Mouse (Mus musculus): ENCODE results near the gene Olfr672. TPM values are rescaled to one million over a fixed set of nuclear protein-coding genes. Genes with fewer than 3 reads are reported as not detected.
"Not testable (repeated sequence)": the region's sequence is repeated elsewhere in the genome, so short reads cannot be mapped to it uniquely, and the experiment has no call there.

Olfr672 gene
- not detected in 2 replicates for polyA plus RNA-seq (2016; fragmentation: Nextera tagmentation; extraction: Ambion mirVana)

DNA sequence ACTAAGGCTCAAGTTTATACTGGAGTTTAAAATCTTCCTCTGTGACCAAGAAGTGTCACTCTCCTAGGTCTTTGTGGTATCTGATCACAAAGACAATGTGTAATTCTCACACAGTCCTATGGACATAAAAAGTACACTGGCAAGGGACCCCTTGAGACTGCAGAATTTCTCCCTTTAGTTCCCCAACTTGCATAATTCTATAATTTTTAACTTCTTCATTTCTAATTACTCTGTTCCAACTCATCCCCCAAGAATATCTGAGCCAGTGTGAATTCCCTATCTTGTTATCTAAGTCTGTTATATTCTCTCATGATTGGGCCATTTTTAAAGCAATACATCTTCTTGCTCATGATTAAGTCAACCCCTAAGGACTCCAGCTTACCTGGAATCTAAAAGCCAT, at the start of gene Olfr672:
Olfr672 (minus strand) TSS at position 101 of the 400 bp plus-strand sequence.
- Histone ChIP-seq H3K9ac (no peak within 1 kb of the TSS), H3K4me1 (no peaks in the 10 kb centered on the region), H3K27ac (no peak within 1 kb of the TSS), H3K36me3 (no peaks in the 10 kb centered on the region), H3K27me3 (replicated peaks) (no peaks in the 10 kb centered on the region), H3K4me3 (no peak within 1 kb of the TSS), H3K9me3 (replicated peaks) (no peaks in the 10 kb centered on the region), H3K4me2 (no peak within 1 kb of the TSS)
- no peak for ATAC-seq

DNA sequence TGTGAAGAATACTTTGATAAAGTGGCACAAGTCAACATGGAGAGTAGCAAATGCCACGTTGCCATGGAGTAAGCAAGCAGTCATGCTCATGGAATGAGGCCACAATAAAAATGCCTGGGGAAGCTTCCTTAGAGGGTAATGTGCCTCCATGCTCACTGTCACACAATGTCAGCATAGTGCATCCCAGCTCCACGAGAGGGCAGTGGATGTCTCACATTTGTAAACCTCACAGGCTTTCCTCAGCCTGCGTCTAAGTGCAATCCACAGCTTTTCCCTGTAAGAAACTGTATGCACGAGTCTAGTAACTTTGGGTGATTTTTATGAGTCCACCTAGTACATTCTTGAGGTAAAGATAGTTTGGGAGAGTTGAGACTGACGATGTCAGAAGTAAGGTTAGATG, 32.0 kb upstream of the Olfr672 start:
- not testable (repeated sequence) for H3K36me3 ChIP-seq; H3K4me2 ChIP-seq; H3K27ac ChIP-seq; H3K9me3 ChIP-seq (replicated peaks); ATAC-seq; H3K9ac ChIP-seq; H3K4me1 ChIP-seq; H3K27me3 ChIP-seq (replicated peaks); H3K4me3 ChIP-seq
- WGBS (ENCODE audit: insufficient replicate concordance): 37% methylated on average over 5 of the region's 5 CpGs

DNA sequence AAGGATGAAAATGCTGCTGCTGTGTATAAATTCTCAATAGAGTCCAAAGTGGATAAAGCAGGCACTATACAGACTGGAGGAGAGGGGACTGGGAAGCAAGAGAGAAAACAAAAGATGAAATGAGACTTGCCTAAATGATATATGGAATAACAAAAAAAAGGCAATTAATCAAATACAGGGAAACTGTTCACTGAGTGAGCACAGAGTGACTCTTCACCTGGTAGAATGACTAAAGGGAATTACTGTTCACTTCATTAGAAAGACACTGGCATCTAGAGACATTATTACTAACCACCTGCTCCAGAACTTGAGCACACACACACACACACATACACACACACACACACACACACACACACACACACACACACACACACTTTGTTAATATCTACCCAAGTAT, 30.6 kb upstream of the Olfr672 start, which contains the start of gene Olfr676:
Olfr676 (plus strand) TSS at position 301 of the 400 bp plus-strand sequence.
- no peaks in the 10 kb centered on the region for H3K36me3 ChIP-seq
- no peak within 1 kb of the TSS for H3K4me3 ChIP-seq
- no peaks in the 10 kb centered on the region for H3K27me3 ChIP-seq (replicated peaks)
- H3K4me2 ChIP-seq: no peak within 1 kb of the TSS
- no peak for ATAC-seq
- H3K9me3 ChIP-seq (replicated peaks): no peaks in the 10 kb centered on the region
- H3K4me1 ChIP-seq: no peaks in the 10 kb centered on the region
- no peak within 1 kb of the TSS for H3K27ac ChIP-seq
- H3K9ac ChIP-seq: no peak within 1 kb of the TSS

DNA sequence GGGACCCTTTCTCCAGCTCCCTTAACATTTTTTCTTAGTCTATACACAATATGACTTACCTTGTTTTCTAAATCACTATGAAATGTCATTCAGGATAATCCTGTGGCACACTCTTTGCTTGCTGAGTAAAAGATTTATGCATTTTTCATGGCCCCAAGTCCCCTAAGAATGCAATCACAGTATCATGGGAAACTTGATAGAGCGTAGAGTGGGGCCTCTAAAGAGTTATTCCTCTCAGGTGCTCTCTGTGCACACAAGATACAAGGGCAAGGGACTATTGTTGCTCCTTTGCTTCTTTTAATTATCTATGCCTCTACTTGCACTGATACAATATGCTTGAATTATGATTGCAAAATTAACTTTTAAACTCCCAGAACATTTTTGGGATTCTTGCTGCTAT, 26.5 kb upstream of the Olfr672 start, which contains the start of gene Olfr675:
Olfr675 (minus strand) TSS at position 101 of the 400 bp plus-strand sequence.
- Histone ChIP-seq H3K9ac (no peak within 1 kb of the TSS), H3K27ac (no peak within 1 kb of the TSS), H3K36me3 (no peaks in the 10 kb centered on the region), H3K9me3 (replicated peaks) (no peaks in the 10 kb centered on the region), H3K4me3 (no peak within 1 kb of the TSS), H3K4me1 (no peaks in the 10 kb centered on the region), H3K4me2 (no peak within 1 kb of the TSS), H3K27me3 (replicated peaks) (no peaks in the 10 kb centered on the region)
- no peak for ATAC-seq
- WGBS (ENCODE audit: insufficient replicate concordance): 56% methylated on average over 1 of the region's 1 CpGs

GRCm38 (mm10) chr7:105022530-105022929, 20.7 kb upstream of the Olfr672 start:
- H3K9ac ChIP-seq: no peak overlapping the region
- H3K4me1 ChIP-seq: no peaks in the 10 kb centered on the region
- H3K4me3 ChIP-seq: no peak overlapping the region
- no peaks in the 10 kb centered on the region for H3K27me3 ChIP-seq (replicated peaks)
- H3K27ac ChIP-seq: no peak overlapping the region
- H3K36me3 ChIP-seq: no peaks in the 10 kb centered on the region
- WGBS (ENCODE audit: insufficient replicate concordance): 41% methylated on average over 1 of the region's 1 CpGs
- no peak overlapping the region for H3K4me2 ChIP-seq
- H3K9me3 ChIP-seq (replicated peaks): no peaks in the 10 kb centered on the region
- ATAC-seq: no peak

GRCm38 (mm10) chr7:104979026-104979425, 22.8 kb downstream of the Olfr672 start, which contains the start of gene Olfr671:
TSS of gene Olfr671 (minus strand) at chr7:104979126.
- Histone ChIP-seq H3K4me2 (no peak within 1 kb of the TSS), H3K4me3 (no peak within 1 kb of the TSS), H3K36me3 (no peaks in the 10 kb centered on the region), H3K9ac (no peak within 1 kb of the TSS), H3K27ac (no peak within 1 kb of the TSS), H3K4me1 (no peaks in the 10 kb centered on the region), H3K9me3 (replicated peaks) (no peaks in the 10 kb centered on the region), H3K27me3 (replicated peaks) (no peaks in the 10 kb centered on the region)
- WGBS (ENCODE audit: insufficient replicate concordance): 66% methylated on average over 1 of the region's 1 CpGs
- no peak for ATAC-seq

- H3K36me3 ChIP-seq; H3K4me2 ChIP-seq; H3K9me3 ChIP-seq (replicated peaks); H3K27me3 ChIP-seq (replicated peaks); H3K27ac ChIP-seq; H3K4me1 ChIP-seq; ATAC-seq; H3K4me3 ChIP-seq; H3K9ac ChIP-seq: not testable (repeated sequence)
- WGBS (ENCODE audit: insufficient replicate concordance): 59% methylated on average over 2 of the region's 2 CpGs
Observed at GRCm38 (mm10) chr7:104972507-104972906, 29.3 kb downstream of the Olfr672 start.

DNA sequence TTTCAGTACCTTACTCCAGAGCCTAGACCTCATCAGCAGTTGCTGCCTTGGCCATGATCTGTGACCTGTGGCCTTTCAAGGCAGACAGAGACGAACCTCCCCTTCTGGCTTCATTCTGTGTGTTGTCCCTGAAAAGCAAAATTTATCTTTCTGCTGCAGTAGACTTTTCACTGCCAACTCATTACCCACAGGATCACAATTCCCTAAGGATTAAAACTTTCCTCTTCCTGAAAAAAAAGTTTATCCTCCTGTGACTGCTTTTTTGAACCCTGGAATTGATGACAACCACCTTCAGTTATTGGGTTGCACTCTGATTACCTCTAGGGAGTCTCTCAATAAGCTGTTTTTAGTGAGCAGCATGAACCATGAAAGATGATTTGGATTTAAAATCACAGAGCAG, 39.3 kb downstream of the Olfr672 start, which contains the start of gene Olfr670:
Olfr670 (minus strand) TSS at position 101 of the 400 bp plus-strand sequence.
- H3K27ac ChIP-seq: no peak within 1 kb of the TSS
- ATAC-seq: no peak
- H3K4me3 ChIP-seq: no peak within 1 kb of the TSS
- H3K4me1 ChIP-seq: no peaks in the 10 kb centered on the region
- no peaks in the 10 kb centered on the region for H3K36me3 ChIP-seq
- H3K9ac ChIP-seq: no peak within 1 kb of the TSS
- H3K9me3 ChIP-seq (replicated peaks): 0 out of 2 replicates have a peak, but pooled peaks cover 6% of the 10 kb centered on the region
- WGBS (ENCODE audit: insufficient replicate concordance): 40% methylated on average over 1 of the region's 1 CpGs
- no peaks in the 10 kb centered on the region for H3K27me3 ChIP-seq (replicated peaks)
- H3K4me2 ChIP-seq: no peak within 1 kb of the TSS

DNA sequence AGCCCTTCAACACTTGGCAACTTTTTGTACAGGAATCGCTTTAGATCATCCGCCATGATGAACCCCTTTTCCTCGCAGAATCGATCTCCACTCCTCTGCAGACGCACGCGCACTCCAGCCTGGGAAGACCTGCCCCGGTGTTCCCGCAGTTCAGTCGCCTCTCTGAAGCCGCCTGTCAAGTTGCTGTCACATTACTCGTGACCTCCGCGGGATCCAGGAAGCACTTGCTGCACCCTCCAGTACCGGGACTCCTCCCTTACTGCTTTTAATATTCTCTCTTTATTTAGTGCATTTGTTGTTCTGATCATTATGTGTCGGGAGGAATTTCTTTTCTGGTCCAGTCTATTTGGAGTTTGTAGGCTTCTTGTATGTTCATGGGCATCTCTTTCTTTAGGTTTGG, 51.6 kb downstream of the Olfr672 start:
- WGBS (ENCODE audit: insufficient replicate concordance): 83% methylated on average over 16 of the region's 16 CpGs

More for the DNA sequence above, 51.6 kb downstream of the Olfr672 start:
- not testable (repeated sequence) for H3K4me3 ChIP-seq; H3K9ac ChIP-seq; H3K27ac ChIP-seq; H3K36me3 ChIP-seq; H3K27me3 ChIP-seq (replicated peaks); ATAC-seq; H3K4me2 ChIP-seq; H3K9me3 ChIP-seq (replicated peaks); H3K4me1 ChIP-seq

Other genes with a start within 250 kb of the Olfr672 start
- gene Usp17le, start 224.6 kb downstream of the Olfr672 start, polyA plus RNA-seq (2016; fragmentation: Nextera tagmentation; extraction: Ambion mirVana): not detected in 2 replicates
- gene Usp17lb, start 159.4 kb downstream of the Olfr672 start, polyA plus RNA-seq (2016; fragmentation: Nextera tagmentation; extraction: Ambion mirVana): not detected in 2 replicates
- gene Usp17la, start 145.0 kb downstream of the Olfr672 start, polyA plus RNA-seq (2016; fragmentation: Nextera tagmentation; extraction: Ambion mirVana): not detected in 2 replicates
- gene Olfr665, start 124.0 kb downstream of the Olfr672 start, polyA plus RNA-seq (2016; fragmentation: Nextera tagmentation; extraction: Ambion mirVana): not detected in 2 replicates
- gene Olfr666, start 106.1 kb downstream of the Olfr672 start, polyA plus RNA-seq (2016; fragmentation: Nextera tagmentation; extraction: Ambion mirVana): not detected in 2 replicates
- not detected in 2 replicates for gene Olfr667, start 80.5 kb downstream of the Olfr672 start, polyA plus RNA-seq (2016; fragmentation: Nextera tagmentation; extraction: Ambion mirVana)
- gene Olfr668, start 74.0 kb downstream of the Olfr672 start, polyA plus RNA-seq (2016; fragmentation: Nextera tagmentation; extraction: Ambion mirVana): not detected in 2 replicates
- not detected in 2 replicates for gene Olfr669, start 67.8 kb downstream of the Olfr672 start, polyA plus RNA-seq (2016; fragmentation: Nextera tagmentation; extraction: Ambion mirVana)
- not detected in 2 replicates for gene Olfr670, start 39.4 kb downstream of the Olfr672 start, polyA plus RNA-seq (2016; fragmentation: Nextera tagmentation; extraction: Ambion mirVana)
- not detected in 2 replicates for gene Olfr671, start 22.9 kb downstream of the Olfr672 start, polyA plus RNA-seq (2016; fragmentation: Nextera tagmentation; extraction: Ambion mirVana)
- not detected in 2 replicates for gene Olfr675, start 26.4 kb upstream of the Olfr672 start, polyA plus RNA-seq (2016; fragmentation: Nextera tagmentation; extraction: Ambion mirVana)
- not detected in 2 replicates for gene Olfr676, start 30.7 kb upstream of the Olfr672 start, polyA plus RNA-seq (2016; fragmentation: Nextera tagmentation; extraction: Ambion mirVana)
- gene Olfr677, start 49.3 kb upstream of the Olfr672 start, polyA plus RNA-seq (2016; fragmentation: Nextera tagmentation; extraction: Ambion mirVana): not detected in 2 replicates
- gene Olfr678, start 62.4 kb upstream of the Olfr672 start, polyA plus RNA-seq (2016; fragmentation: Nextera tagmentation; extraction: Ambion mirVana): not detected in 2 replicates
- not detected in 2 replicates for gene Olfr679, start 79.2 kb upstream of the Olfr672 start, polyA plus RNA-seq (2016; fragmentation: Nextera tagmentation; extraction: Ambion mirVana)
- not detected in 2 replicates for gene Olfr680-ps1, start 90.8 kb upstream of the Olfr672 start, polyA plus RNA-seq (2016; fragmentation: Nextera tagmentation; extraction: Ambion mirVana)
- gene Olfr681, start 114.8 kb upstream of the Olfr672 start, polyA plus RNA-seq (2016; fragmentation: Nextera tagmentation; extraction: Ambion mirVana): not detected in 2 replicates
- not detected in 2 replicates for gene Olfr683, start 145.0 kb upstream of the Olfr672 start, polyA plus RNA-seq (2016; fragmentation: Nextera tagmentation; extraction: Ambion mirVana)
- not detected in 2 replicates for gene Olfr684, start 161.6 kb upstream of the Olfr672 start, polyA plus RNA-seq (2016; fragmentation: Nextera tagmentation; extraction: Ambion mirVana)
- gene Olfr685, start 184.0 kb upstream of the Olfr672 start, polyA plus RNA-seq (2016; fragmentation: Nextera tagmentation; extraction: Ambion mirVana): not detected in 2 replicates
- gene Olfr686, start 205.5 kb upstream of the Olfr672 start, polyA plus RNA-seq (2016; fragmentation: Nextera tagmentation; extraction: Ambion mirVana): not detected in 2 replicates

Measured in liver, embryonic 12.5 days (tissue).